Mouse (Mus musculus) liver, postnatal 0 days (tissue): ENCODE data around the gene Ube2g1.

Experiments
- CTCF ChIP-seq: sonication (generic); IDR thresholded peaks from 2 replicates; pipeline ENCODE4 v1.5.1; 2016; ENCODE audit warnings: antibody characterized with exemption, low read depth
- EP300 ChIP-seq: IDR thresholded peaks from 2 replicates; pipeline ENCODE4 v1.6.1; 2016; ENCODE audit warnings: antibody characterized with exemption, low read depth, mild to moderate bottlenecking

DNA sequence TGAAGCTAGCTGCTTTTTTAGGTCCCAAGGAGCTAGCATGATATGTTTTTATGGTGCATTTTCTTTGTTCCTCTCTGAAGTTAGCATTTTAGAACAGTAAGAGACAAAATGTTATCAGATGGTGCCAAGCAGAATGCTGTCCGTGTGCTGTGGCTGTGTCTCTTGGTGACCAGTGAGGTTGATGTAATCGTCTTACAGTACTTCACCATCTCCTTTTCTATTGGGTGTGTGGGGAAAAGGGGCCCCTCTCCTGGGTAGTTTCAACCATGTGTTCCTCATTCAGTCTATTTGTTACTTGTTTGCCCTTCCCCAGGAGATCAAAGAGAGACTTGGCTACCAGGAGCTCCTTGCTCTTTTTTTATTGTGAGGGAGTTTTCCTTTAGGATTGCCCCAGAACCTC, 116.1 kb downstream of the Ube2g1 start:
- TF ChIP-seq CTCF (no peak), EP300 (no peak)
